Mouse (Mus musculus) c-Kit-positive CD71-positive TER-119-positive erythroid progenitor cells, embryonic 14.5 days (primary cell): ENCODE measurements around the gene Fcamr.

Source experiments
- DNase-seq: peaks from one replicate; pipeline ENCODE4 v3.0.0-alpha.2; 2013; ENCODE audit warnings: low spot score

Gene Fcamr

GRCm38 (mm10) chr1:130854819-130855218, 54.1 kb downstream of the Fcamr start:
- no peak for DNase-seq

DNA sequence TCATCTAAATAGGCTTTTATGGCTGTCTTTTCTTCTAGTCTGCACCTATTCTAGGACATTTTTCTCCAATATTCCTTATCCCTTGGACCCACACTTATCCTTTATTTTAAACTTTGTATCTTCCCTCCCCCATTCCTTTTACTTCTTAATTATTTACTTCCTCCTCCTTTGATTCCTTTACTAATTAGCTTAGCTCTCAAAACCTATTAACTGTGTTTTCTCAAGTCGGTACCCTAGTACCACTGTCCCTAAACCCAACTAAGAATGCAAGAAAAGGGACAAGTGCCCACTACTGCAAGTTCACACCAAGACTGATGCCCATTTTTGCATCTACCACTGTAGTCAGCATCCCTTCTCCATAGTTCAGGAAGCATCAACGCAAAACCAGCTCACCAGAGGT, 55.0 kb downstream of the Fcamr start:
- no peak for DNase-seq

DNA sequence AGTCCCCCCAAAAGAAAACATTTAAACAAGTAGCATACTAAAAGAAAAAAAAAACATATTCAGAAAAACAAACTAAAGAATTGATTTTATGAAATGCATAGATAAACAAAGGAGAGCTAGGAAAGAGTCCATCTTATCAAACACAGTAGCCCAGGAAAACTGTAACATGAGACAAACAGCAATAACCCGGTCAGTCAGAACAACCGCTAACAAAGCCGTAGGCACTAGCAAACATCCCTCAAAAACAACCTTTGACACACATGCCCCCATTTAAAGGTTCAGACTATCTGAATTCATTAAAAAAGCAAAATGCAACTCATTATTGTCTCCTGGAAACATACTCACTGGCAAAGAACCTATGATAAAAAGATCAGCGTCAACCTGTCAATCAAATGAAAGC, 56.8 kb downstream of the Fcamr start:
- DNase-seq, result no peak

DNA sequence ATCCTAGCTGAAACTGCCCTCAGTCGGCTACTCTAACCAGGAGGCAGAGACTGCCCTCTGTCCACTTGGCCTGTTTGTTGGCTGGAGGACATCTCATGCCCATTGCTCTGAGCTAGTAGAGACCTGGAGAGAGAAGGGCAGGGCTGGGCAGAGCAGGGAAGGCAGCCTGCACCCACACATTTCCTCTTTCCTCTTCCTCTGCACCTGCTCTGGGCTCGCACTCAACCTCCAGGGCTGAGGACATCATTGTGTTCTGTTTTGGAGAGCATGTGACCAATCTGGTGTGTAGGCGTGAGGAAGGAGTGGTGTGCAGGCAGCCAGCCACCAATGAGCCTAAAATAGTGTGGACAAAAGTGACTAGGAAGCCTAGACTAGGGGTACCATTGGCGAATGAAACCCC, 63.5 kb downstream of the Fcamr start:
- DNase-seq, result no peak
